Mouse (Mus musculus) 416B (cell line): ENCODE measurements around the gene Tyrp1.

Source experiments
- DNase-seq: peaks from one replicate; pipeline ENCODE4 v3.0.0; 2011; ENCODE audit warnings: low read depth

The Tyrp1 gene

DNA sequence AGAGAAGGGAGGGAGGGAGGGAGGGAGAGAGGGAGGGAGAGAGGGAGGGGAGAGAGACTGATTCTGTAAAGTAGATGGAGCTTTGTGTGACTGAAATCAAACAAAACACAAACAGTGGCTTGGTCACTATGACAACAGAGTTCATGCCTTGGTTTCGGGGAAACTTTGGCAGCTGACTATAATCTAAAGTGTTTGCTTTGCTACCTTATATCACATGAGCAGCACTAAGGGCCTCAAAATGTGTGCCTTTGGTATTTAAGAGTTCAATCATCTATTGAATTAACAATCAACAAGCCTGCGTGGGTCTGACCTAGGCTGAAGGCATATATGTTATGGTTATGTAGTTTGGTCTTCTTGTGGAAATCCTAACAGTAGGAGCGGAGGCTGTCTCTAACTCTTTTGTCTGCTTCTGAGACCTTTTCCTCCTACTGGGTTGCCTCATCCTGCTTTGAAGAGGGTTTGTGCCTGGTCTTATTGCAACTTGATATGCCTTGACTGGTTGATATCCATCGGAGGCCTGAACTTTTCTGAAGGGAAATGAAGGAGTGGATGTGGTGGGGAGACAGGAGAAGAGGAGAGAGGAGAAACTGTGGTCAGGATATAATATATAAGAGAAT, 61.5 kb downstream of the Tyrp1 start:
- DNase-seq = no peak
